Comparison of ENCODE assay signal across 9 mouse cellular contexts in genomic region chr7:79358350-79359182, GRCm38 (mm10). TPM values are rescaled to one million over a fixed set of nuclear protein-coding genes. Genes with fewer than 3 reads are reported as not detected.
DNase-seq lines count a peak whose midpoint lies in the region; ATAC-seq and TF ChIP-seq lines count a peak whose summit lies in the region.
"Had no signal": no experiment of that assay in that cellular context is flagged by ENCODE, and none has a peak within 500 bp of the region (broad histone marks: within the 10 kb centered on the region; RNA-seq: fewer than 3 reads in every experiment).

No protein-coding gene starts in this region.

- H3K27me3 ChIP-seq in midbrain, embryonic 16.5 days (ENCODE audit: control insufficient read depth, insufficient read depth, low read depth, low read length): no peaks in the 10 kb centered on the region
- no peaks in the 10 kb centered on the region for H3K27me3 ChIP-seq in midbrain, postnatal 0 days (ENCODE audit: insufficient read depth, low read length)
- H3K27me3 ChIP-seq in heart, embryonic 12.5 days (replicated peaks): peaks cover 45% of the 10 kb centered on the region

- H3K36me3 ChIP-seq in midbrain, embryonic 16.5 days (ENCODE audit: control insufficient read depth, insufficient read depth, low read length): peaks cover 43% of the 10 kb centered on the region
- H3K36me3 ChIP-seq in midbrain, postnatal 0 days (ENCODE audit: insufficient read depth, low read length): peaks cover 30% of the 10 kb centered on the region
- peaks cover 24% of the 10 kb centered on the region for H3K36me3 ChIP-seq in heart, embryonic 12.5 days

- H3K27ac ChIP-seq in midbrain, embryonic 16.5 days (ENCODE audit: low read length): 0 out of 2 replicates have a peak overlapping the region, but pooled peaks have one; percentile 20
- H3K27ac ChIP-seq in midbrain, postnatal 0 days (ENCODE audit: low read depth, low read length): no peak overlapping the region
- H3K27ac ChIP-seq in heart, embryonic 12.5 days (ENCODE audit: poor library complexity, severe bottlenecking): peak overlapping the region; percentile 84

- H3K4me3 ChIP-seq in midbrain, embryonic 16.5 days (ENCODE audit: low read depth, low read length): no peak overlapping the region
- H3K4me3 ChIP-seq in midbrain, postnatal 0 days (ENCODE audit: low read depth, low read length): no peak overlapping the region
- H3K4me3 ChIP-seq in heart, embryonic 12.5 days: peak overlapping the region; percentile 23

- WGBS in midbrain, embryonic 16.5 days: 71% methylated on average over 15 of the region's 15 CpGs
- 77% methylated on average over 15 of the region's 15 CpGs for WGBS in midbrain, postnatal 0 days
- WGBS in heart, embryonic 12.5 days: 2% methylated on average over 15 of the region's 15 CpGs

- H3K4me1 ChIP-seq in midbrain, embryonic 16.5 days (ENCODE audit: control insufficient read depth, insufficient read depth, low read length): no peaks in the 10 kb centered on the region; the same call in 1 of the 2 replicates
- no peaks in the 10 kb centered on the region for H3K4me1 ChIP-seq in midbrain, postnatal 0 days (ENCODE audit: insufficient read depth, low read length)
- peaks cover 60% of the 10 kb centered on the region for H3K4me1 ChIP-seq in heart, embryonic 12.5 days (replicated peaks)

- no peak overlapping the region for H3K4me2 ChIP-seq in midbrain, embryonic 16.5 days (ENCODE audit: low read length)
- H3K4me2 ChIP-seq in midbrain, postnatal 0 days (ENCODE audit: low read depth, low read length, poor library complexity, severe bottlenecking): no peak overlapping the region
- H3K4me2 ChIP-seq in heart, embryonic 12.5 days: peak overlapping the region; percentile 66

- H3K9ac ChIP-seq in midbrain, embryonic 16.5 days (ENCODE audit: low read depth, low read length): no peak overlapping the region
- no peak overlapping the region for H3K9ac ChIP-seq in midbrain, postnatal 0 days (replicated peaks; ENCODE audit: low read length, poor library complexity, severe bottlenecking)
- H3K9ac ChIP-seq in heart, embryonic 12.5 days: peak overlapping the region; percentile 9; the same call in 1 of the 2 replicates

- ATAC-seq in midbrain, embryonic 16.5 days: no peak
- ATAC-seq in midbrain, postnatal 0 days (ENCODE audit: low FRiP score): no peak
- ATAC-seq in heart, embryonic 12.5 days (ENCODE audit: insufficient number of reproducible peaks, low FRiP score): peak; percentile 89
- no peak for ATAC-seq in activated CD4-positive, CD25-positive, alpha-beta regulatory T cell, adult 4 months

- no peaks in the 10 kb centered on the region for H3K9me3 ChIP-seq in midbrain, embryonic 16.5 days (replicated peaks; ENCODE audit: control insufficient read depth, low read length, poor library complexity, severe bottlenecking)
- H3K9me3 ChIP-seq in midbrain, postnatal 0 days (ENCODE audit: low read length): no peaks in the 10 kb centered on the region
- H3K9me3 ChIP-seq in heart, embryonic 12.5 days (replicated peaks): no peaks in the 10 kb centered on the region

- no peak for TF ChIP-seq CTCF in midbrain, postnatal 0 days (IDR thresholded peaks at IDR 0.05)

- DNase-seq in midbrain, postnatal 0 days (ENCODE audit: low spot score): no peak
- peak; percentile 90 to 93 for DNase-seq in left cerebral cortex, adult 9 months (ENCODE audit: low spot score in 2 of 2)
- DNase-seq in right cerebral cortex, postnatal 36 days (ENCODE audit: low spot score in 2 of 2): peak; percentile 90 to 96
- DNase-seq in gastrocnemius, postnatal 4 days (ENCODE audit: low spot score in 2 of 2): no peak
- DNase-seq in adipocyte (ENCODE audit: low spot score): no peak

RNA-seq across cellular contexts. Expression of gene Rlbp1, which starts 28.3 kb away (rescaled TPM):
- 15.0 and 17.1 TPM in 2 replicates for polyA plus RNA-seq in midbrain, embryonic 16.5 days (2015; fragmentation: Nextera tagmentation; extraction: Ambion mirVana)
- 7.4 and 8.4 TPM in 2 replicates for total RNA-seq in midbrain, postnatal 0 days (2014; rRNA removed)
- polyA plus RNA-seq in midbrain, postnatal 0 days (2015; fragmentation: Nextera tagmentation; extraction: Ambion mirVana): 7.4 and 10.6 TPM in 2 replicates
- not detected in 2 replicates for polyA plus RNA-seq in heart, embryonic 12.5 days (2016; fragmentation: Nextera tagmentation; extraction: Ambion mirVana)
- under 1 TPM in 1 of 2 experiments, not detected in 1; 0.54 TPM for polyA plus RNA-seq in activated CD4-positive, CD25-positive, alpha-beta regulatory T cell, adult 4 months (2017; shearing (Covaris generic))
- total RNA-seq in gastrocnemius, postnatal 4 days (2021): not detected
- polyA plus RNA-seq: spleen, adult 2 months had no signal

RNA-seq across cellular contexts. Expression of gene Fanci, which starts 33.2 kb away (rescaled TPM):
- polyA plus RNA-seq in midbrain, embryonic 16.5 days (2015; fragmentation: Nextera tagmentation; extraction: Ambion mirVana): 1.7 and 1.9 TPM in 2 replicates
- 1.2 and 4.4 TPM in 2 replicates for total RNA-seq in midbrain, postnatal 0 days (2014; rRNA removed)
- 0.66 and 1.1 TPM in 2 replicates for polyA plus RNA-seq in midbrain, postnatal 0 days (2015; fragmentation: Nextera tagmentation; extraction: Ambion mirVana)
- 12.0 and 12.2 TPM in 2 replicates for polyA plus RNA-seq in heart, embryonic 12.5 days (2016; fragmentation: Nextera tagmentation; extraction: Ambion mirVana)
- polyA plus RNA-seq in activated CD4-positive, CD25-positive, alpha-beta regulatory T cell, adult 4 months (2017; shearing (Covaris generic)): 1 to 10 TPM; 5.0 to 6.4 TPM
- total RNA-seq in gastrocnemius, postnatal 4 days (2021): 1 to 10 TPM; 3.2 to 3.8 TPM

Comparison
In these comparisons a context has a peak if more than half of its experiments do, and no peak if none do; other contexts are left out.
1. DNase-seq: peak in left cerebral cortex, adult 9 months (2 of 2) and right cerebral cortex, postnatal 36 days (2 of 2); none in midbrain, postnatal 0 days (single experiment), gastrocnemius, postnatal 4 days (0 of 2) and adipocyte (single experiment).